Mouse (Mus musculus): ENCODE measurements around the gene Akt1.

- no peak for TF ChIP-seq EP300 (IDR thresholded peaks at IDR 0.05; ENCODE audit: low read depth)
- TF ChIP-seq CTCF (IDR thresholded peaks at IDR 0.05; ENCODE audit: low read depth): no peak
These were observed 52.8 kb downstream of the Akt1 start for GRCm38 (mm10) chr12:112621900-112622299.

Data from liver, postnatal 0 days (tissue).